Mouse (Mus musculus) kidney, adult 2 months (tissue): ENCODE data around the gene Krba1. TPM values are rescaled to one million over a fixed set of nuclear protein-coding genes. Genes with fewer than 3 reads are reported as not detected.

Source experiments
- DNase-seq: peaks from one replicate; pipeline ENCODE4 v3.0.0; 2021
- H3K27ac ChIP-seq: fragments of 200-500 bp; 2 replicates; pipeline ENCODE4 v1.5.1; 2012; ENCODE audit warnings: low read depth, low read length, control low read depth, inconsistent platforms; ENCODE audit not compliant: insufficient read depth
- H3K27me3 ChIP-seq: fragments of 200-500 bp; replicated peaks from 2 replicates; pipeline ENCODE4 v1.6.1; 2012; ENCODE audit warnings: mild to moderate bottlenecking, moderate library complexity, low read length, inconsistent platforms; ENCODE audit not compliant: control insufficient read depth, insufficient read depth
- H3K36me3 ChIP-seq: fragments of 200-500 bp; 2 replicates; pipeline ENCODE4 v1.6.1; 2012; ENCODE audit warnings: mild to moderate bottlenecking, moderate library complexity, low read length, inconsistent platforms; ENCODE audit not compliant: control insufficient read depth, insufficient read depth
- H3K4me1 ChIP-seq: fragments of 200-500 bp; 2 replicates; pipeline ENCODE4 v1.6.1; 2011; ENCODE audit warnings: low read length; ENCODE audit not compliant: control insufficient read depth, insufficient read depth
- H3K4me3 ChIP-seq: fragments of 200-500 bp; 2 replicates; pipeline ENCODE4 v1.5.1; 2011; ENCODE audit warnings: mild to moderate bottlenecking, low read depth, low read length, control low read depth; ENCODE audit not compliant: insufficient read depth
- CTCF ChIP-seq: fragments of 200-500 bp; conservative IDR thresholded peaks from 2 replicates; pipeline ENCODE4 v1.5.1; 2011; ENCODE audit warnings: low read depth, mild to moderate bottlenecking, control low read depth, low read length, moderate library complexity, mixed read lengths; ENCODE audit not compliant: insufficient read depth, insufficient read length
- POLR2A ChIP-seq: fragments of 200-500 bp; IDR thresholded peaks from one replicate; pipeline ENCODE4 v1.6.1; 2011; ENCODE audit warnings: low read depth, low read length, control low read depth
- WGBS: fragments of 180-500 bp; shearing (Covaris S2); methylation state at CpG from one replicate; pipeline ENCODE4 v1.1.7; 2018; 5-methylcytosine and 5-hydroxymethylcytosine counted together
- polyA plus RNA-seq: library from polyadenylated mRNA; depleted of rRNA; stranded (reverse); fragments of >200 nt; gene quantifications from 2 replicates; pipeline ENCODE4 v1.2.3, GENCODE M21; 2012

The Krba1 gene
- polyA plus RNA-seq, 1 experiment = 16.7 TPM

- TF ChIP-seq POLR2A (no peak), CTCF (no peak)
- H3K27me3 ChIP-seq = no peaks in the 10 kb centered on the region
- 98% methylated on average over 1 of the region's 1 CpGs for WGBS
- H3K4me3 ChIP-seq = no peak overlapping the region
- no peak overlapping the region for H3K27ac ChIP-seq
- peaks cover 10% of the 10 kb centered on the region; the same call in 1 of the 2 replicates for H3K4me1 ChIP-seq
- no peaks in the 10 kb centered on the region for H3K36me3 ChIP-seq
- DNase-seq = no peak
Measured at GRCm38 (mm10) chr6:48396686-48397085, 1.3 kb downstream of the Krba1 start.

- Histone ChIP-seq H3K4me1 (peaks cover 10% of the 10 kb centered on the region; the same call in 1 of the 2 replicates), H3K36me3 (no peaks in the 10 kb centered on the region), H3K27me3 (no peaks in the 10 kb centered on the region), H3K4me3 (no peak overlapping the region), H3K27ac (no peak overlapping the region)
- DNase-seq = peak; percentile 44
- WGBS = 67% methylated on average over 4 of the region's 4 CpGs
- 0 out of 2 replicates have a peak, but pooled peaks have one; percentile 27 for TF ChIP-seq CTCF
- TF ChIP-seq POLR2A = no peak
Measured at GRCm38 (mm10) chr6:48397336-48397735, 1.9 kb downstream of the Krba1 start.

DNA sequence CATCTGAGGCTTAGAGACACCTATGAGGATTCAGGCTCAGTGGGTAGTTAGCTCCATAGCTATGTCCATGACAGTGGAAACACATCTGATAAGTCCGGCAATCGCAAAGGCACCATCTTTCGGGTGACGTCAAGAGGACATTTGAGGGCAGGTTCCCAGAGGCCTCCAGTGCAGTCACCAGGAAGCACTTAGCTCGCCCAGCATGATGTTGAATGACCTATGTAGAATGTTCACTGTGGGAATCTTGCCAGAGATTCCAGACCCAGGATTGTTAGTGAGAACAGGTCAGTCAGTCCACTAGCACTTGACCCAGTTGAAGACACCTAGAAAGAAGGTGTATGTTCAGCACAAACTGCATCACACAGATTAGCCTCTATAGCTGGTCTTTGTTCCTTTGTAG, 4.5 kb downstream of the Krba1 start:
- peaks cover 10% of the 10 kb centered on the region; the same call in 1 of the 2 replicates for H3K4me1 ChIP-seq
- no peak for TF ChIP-seq CTCF
- no peak for TF ChIP-seq POLR2A
- H3K27me3 ChIP-seq = no peaks in the 10 kb centered on the region
- no peaks in the 10 kb centered on the region for H3K36me3 ChIP-seq
- WGBS = 79% methylated on average over 5 of the region's 5 CpGs
- no peak overlapping the region for H3K4me3 ChIP-seq
- no peak overlapping the region for H3K27ac ChIP-seq
- DNase-seq = peak; percentile 52

- no peak overlapping the region for H3K27ac ChIP-seq
- TF ChIP-seq CTCF (no peak), POLR2A (no peak)
- H3K4me3 ChIP-seq = no peak overlapping the region
- H3K27me3 ChIP-seq = no peaks in the 10 kb centered on the region
- DNase-seq = no peak
- 90% methylated on average over 5 of the region's 5 CpGs for WGBS
- H3K36me3 ChIP-seq = 0 out of 2 replicates have a peak, but pooled peaks cover 2% of the 10 kb centered on the region
- H3K4me1 ChIP-seq = no peaks in the 10 kb centered on the region
Measured at GRCm38 (mm10) chr6:48404071-48404470, 8.7 kb downstream of the Krba1 start.

- no peaks in the 10 kb centered on the region for H3K27me3 ChIP-seq
- TF ChIP-seq POLR2A (no peak), CTCF (no peak)
- H3K36me3 ChIP-seq = peaks cover 3% of the 10 kb centered on the region; the same call in 1 of the 2 replicates
- no peaks in the 10 kb centered on the region for H3K4me1 ChIP-seq
- no peak overlapping the region for H3K4me3 ChIP-seq
- no peak overlapping the region for H3K27ac ChIP-seq
- no peak for DNase-seq
- WGBS = 66% methylated on average over 4 of the region's 4 CpGs
Measured at GRCm38 (mm10) chr6:48409726-48410343, 14.4 kb downstream of the Krba1 start.

DNA sequence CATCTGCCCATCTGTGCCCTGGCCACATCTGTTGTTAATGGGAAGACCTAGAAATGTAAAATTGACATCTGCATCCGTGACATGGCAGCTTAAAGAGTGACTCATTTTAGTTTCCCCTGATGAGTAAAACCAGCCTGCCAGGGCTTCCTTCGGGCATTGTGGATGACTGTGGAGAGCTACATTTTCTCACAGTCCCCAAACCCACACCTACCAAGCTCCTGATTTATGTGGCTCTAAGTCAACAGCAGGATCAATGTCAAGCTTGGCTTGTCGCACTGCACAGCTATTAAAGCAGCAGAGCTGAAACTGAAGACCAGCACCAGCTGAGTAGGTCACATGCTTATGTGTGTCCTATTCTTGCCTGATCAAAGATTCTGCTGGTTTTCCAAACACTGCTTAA, 15.2 kb downstream of the Krba1 start:
- no peaks in the 10 kb centered on the region for H3K4me1 ChIP-seq
- H3K4me3 ChIP-seq = no peak overlapping the region
- TF ChIP-seq CTCF (no peak), POLR2A (no peak)
- whole genome bisulfite sequencing = 55% methylated on average over 3 of the region's 3 CpGs
- H3K27me3 ChIP-seq = no peaks in the 10 kb centered on the region
- no peak overlapping the region for H3K27ac ChIP-seq
- H3K36me3 ChIP-seq = peaks cover 3% of the 10 kb centered on the region; the same call in 1 of the 2 replicates
- DNase-seq = no peak

DNA sequence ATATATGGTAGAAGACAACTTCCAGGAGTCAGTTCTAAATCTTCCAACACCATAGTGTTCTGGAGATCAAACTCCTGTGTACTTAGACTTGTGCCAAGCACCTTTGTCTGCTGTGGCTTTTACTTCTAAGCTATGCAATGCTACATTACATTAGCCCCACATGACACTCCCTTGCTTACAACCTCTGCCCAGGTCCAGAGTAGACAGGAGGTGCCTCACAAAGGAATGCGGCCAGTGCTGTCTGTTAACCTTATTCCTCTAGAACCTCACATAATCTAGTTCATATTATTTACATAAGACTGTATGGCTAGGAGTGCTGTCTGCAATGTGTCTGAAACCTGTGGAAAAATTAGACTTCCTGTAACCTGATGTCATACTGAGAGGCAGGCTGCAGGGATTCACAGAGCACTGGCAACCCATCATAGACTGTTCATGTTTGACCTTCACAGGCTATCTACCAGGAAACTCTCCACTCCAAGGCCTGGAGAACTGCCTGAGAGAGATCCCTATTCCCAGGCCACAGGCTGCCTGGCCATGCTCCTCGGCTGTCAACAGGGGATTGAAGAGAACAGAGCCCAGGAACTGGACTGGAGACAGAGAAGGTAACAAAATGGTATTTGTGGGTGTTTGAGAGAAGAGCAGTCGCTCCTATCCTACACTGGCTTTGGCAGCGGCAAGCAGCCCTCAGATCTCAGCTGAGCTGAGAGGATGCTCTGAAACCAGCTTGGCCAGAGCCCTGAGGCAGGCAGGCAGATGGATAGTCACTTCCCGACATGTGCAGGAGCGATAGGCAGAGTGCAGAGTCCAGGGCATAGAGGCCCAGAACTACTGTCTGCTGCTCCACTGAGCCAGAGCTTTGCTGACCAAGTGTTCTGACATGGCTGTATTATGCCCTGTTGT, 16.1 kb downstream of the Krba1 start:
- peak; percentile 40 for DNase-seq
- H3K4me3 ChIP-seq = no peak overlapping the region
- H3K27me3 ChIP-seq = no peaks in the 10 kb centered on the region
- peaks cover 3% of the 10 kb centered on the region; the same call in 1 of the 2 replicates for H3K36me3 ChIP-seq
- peak overlapping the region; percentile 5; the same call in 1 of the 2 replicates for H3K27ac ChIP-seq
- peaks cover 5% of the 10 kb centered on the region; the same call in 1 of the 2 replicates for H3K4me1 ChIP-seq
- TF ChIP-seq CTCF (no peak), POLR2A (no peak)
- 77% methylated on average over 6 of the region's 6 CpGs for WGBS
